Mouse (Mus musculus) neural tube, embryonic 12.5 days (tissue): Measurements from ENCODE around the gene Sema4g. TPM values are rescaled to one million over a fixed set of nuclear protein-coding genes. Genes with fewer than 3 reads are reported as not detected.
A peak's percentile ranks its signal among the peaks of the same experiment; 100 is the strongest.
"Not testable (repeated sequence)": the region's sequence is repeated elsewhere in the genome, so short reads cannot be mapped to it uniquely, and the experiment has no call there.

Experiments
- ATAC-seq: fragments of 200-750 bp; cut with Nextera tagmentation; 2 replicates; pipeline ENCODE4 v1.8.0; 2017; ENCODE audit warnings: low read depth, mild to moderate bottlenecking, moderate TSS enrichment, moderate library complexity; ENCODE audit not compliant: low FRiP score
- H3K27ac ChIP-seq: fragments of 300-500 bp; sonication (generic); 2 replicates; pipeline ENCODE4 v1.5.1; 2016
- H3K27me3 ChIP-seq: fragments of 300-500 bp; sonication (generic); replicated peaks from 2 replicates; pipeline ENCODE4 v1.6.1; 2016; ENCODE audit warnings: mild to moderate bottlenecking
- H3K36me3 ChIP-seq: fragments of 300-500 bp; sonication (generic); 2 replicates; pipeline ENCODE4 v1.6.1; 2016; ENCODE audit warnings: mild to moderate bottlenecking
- H3K4me1 ChIP-seq: fragments of 300-500 bp; sonication (generic); 2 replicates; pipeline ENCODE4 v1.6.1; 2016
- H3K4me2 ChIP-seq: fragments of 300-500 bp; sonication (generic); replicated peaks from 2 replicates; pipeline ENCODE4 v1.6.1; 2016; ENCODE audit warnings: mild to moderate bottlenecking
- H3K4me3 ChIP-seq: fragments of 300-500 bp; sonication (generic); 2 replicates; pipeline ENCODE4 v1.5.1; 2016
- H3K9ac ChIP-seq: fragments of 300-500 bp; sonication (generic); 2 replicates; pipeline ENCODE4 v1.6.1; 2016; ENCODE audit warnings: mild to moderate bottlenecking
- H3K9me3 ChIP-seq: fragments of 300-500 bp; sonication (generic); 2 replicates; pipeline ENCODE4 v1.6.1; 2016; ENCODE audit warnings: mild to moderate bottlenecking
- WGBS: fragments of 180-500 bp; shearing (Covaris S2); methylation state at CpG from one replicate; pipeline ENCODE4 v1.1.7; 2016; 5-methylcytosine and 5-hydroxymethylcytosine counted together
- polyA plus RNA-seq: library from polyadenylated mRNA; unstranded; fragments of >200 nt; fragmentation: Nextera tagmentation; extraction: Ambion mirVana; gene quantifications from 2 replicates; pipeline ENCODE4 v1.2.1, GENCODE M21; 2016

The Sema4g gene
- polyA plus RNA-seq, 1 experiment from 2014 or later = 10.8 TPM

GRCm38 (mm10) chr19:45028746-45029145 lies 39.8 kb downstream of the Sema4g start:
- Histone ChIP-seq H3K4me2 (no peak overlapping the region), H3K27ac (no peak overlapping the region), H3K4me1 (peaks cover 28% of the 10 kb centered on the region), H3K36me3 (peaks cover 41% of the 10 kb centered on the region), H3K9ac (no peak overlapping the region), H3K9me3 (no peaks in the 10 kb centered on the region), H3K4me3 (no peak overlapping the region), H3K27me3 (no peaks in the 10 kb centered on the region)
- 66% methylated on average over 19 of the region's 19 CpGs for WGBS
- no peak for ATAC-seq

- Histone ChIP-seq H3K36me3 (peaks cover 35% of the 10 kb centered on the region), H3K9ac (no peak overlapping the region), H3K4me2 (no peak overlapping the region), H3K27ac (no peak overlapping the region), H3K4me3 (no peak overlapping the region), H3K9me3 (no peaks in the 10 kb centered on the region), H3K27me3 (no peaks in the 10 kb centered on the region), H3K4me1 (peaks cover 28% of the 10 kb centered on the region)
- ATAC-seq = no peak
- 60% methylated on average over 9 of the region's 9 CpGs for WGBS
Measured at GRCm38 (mm10) chr19:45029571-45029970, 40.7 kb downstream of the Sema4g start.

DNA sequence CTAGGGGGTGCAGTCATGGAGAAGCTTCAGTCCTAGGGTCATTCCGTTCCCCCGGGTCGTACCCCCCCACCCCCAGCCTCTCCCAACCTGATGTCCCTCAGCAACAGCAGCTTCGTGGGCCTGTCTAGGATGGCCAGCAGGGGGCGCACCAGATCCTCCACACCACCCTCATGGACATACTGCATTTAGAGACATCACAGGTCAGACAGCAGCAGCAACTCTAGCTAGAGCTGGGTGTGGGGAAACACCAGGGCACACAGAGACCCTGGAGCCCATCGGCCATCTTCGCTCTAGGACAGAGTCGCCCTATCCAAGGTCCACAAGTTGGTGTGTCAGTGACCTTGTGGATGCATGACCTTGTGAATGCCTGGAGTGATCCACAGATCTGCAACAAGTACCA lies 41.2 kb downstream of the Sema4g start:
- WGBS = 34% methylated on average over 8 of the region's 8 CpGs
- Histone ChIP-seq H3K4me2 (no peak overlapping the region), H3K9me3 (no peaks in the 10 kb centered on the region), H3K4me3 (no peak overlapping the region), H3K27me3 (no peaks in the 10 kb centered on the region), H3K27ac (no peak overlapping the region), H3K9ac (no peak overlapping the region), H3K36me3 (peaks cover 31% of the 10 kb centered on the region), H3K4me1 (peaks cover 28% of the 10 kb centered on the region)
- 0 out of 2 replicates have a peak, but pooled peaks have one; percentile 10 for ATAC-seq

DNA sequence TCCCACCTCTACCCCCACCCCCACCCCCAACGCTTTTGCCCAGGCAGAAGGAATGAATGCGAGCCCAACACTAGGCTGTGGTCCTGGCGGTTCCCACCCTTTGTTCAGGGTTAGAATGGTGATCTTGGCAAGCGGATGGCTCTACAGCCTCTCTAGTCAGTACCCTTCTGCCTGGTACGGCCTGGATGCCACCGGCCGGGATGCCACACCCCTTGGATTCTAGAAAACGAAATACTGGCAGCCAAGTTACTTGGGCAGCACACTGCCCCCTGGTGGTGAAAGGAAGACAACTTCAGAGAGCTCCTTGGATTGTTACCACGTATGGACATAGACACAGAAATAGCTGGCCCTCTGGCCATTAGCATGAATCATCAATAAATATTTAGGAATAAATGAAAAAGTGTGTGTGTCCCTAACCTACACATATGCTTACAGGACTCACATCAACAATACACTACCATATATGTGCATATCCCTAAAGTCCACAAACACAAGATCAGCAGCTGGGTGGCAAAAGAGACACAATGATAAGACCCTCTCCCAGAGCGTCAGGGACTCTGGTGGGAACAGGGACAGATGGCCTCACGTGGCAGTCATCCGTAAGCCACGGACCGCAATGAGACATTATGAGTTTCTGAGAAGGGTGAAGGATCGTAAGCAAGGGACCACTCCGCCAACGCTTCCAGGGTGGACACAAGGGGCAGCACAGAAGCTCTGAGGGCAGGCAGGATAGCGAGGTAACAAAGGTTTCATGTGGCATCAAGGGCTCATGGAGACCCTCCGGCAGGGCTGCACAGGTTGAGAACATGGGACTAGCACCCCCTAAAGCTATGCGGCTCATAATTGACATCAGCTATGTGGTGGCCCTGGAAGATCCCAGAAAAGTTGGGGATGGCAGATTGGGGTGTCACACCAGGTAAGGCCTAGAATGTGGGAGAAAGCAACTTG lies 42.1 kb downstream of the Sema4g start:
- peaks cover 22% of the 10 kb centered on the region for H3K36me3 ChIP-seq
- H3K9ac ChIP-seq = no peak overlapping the region
- H3K4me3 ChIP-seq = no peak overlapping the region
- no peak overlapping the region for H3K27ac ChIP-seq
- 0 out of 2 replicates have a peak, but pooled peaks cover 3% of the 10 kb centered on the region for H3K27me3 ChIP-seq
- H3K4me2 ChIP-seq = peak overlapping the region; percentile 36
- H3K4me1 ChIP-seq = peaks cover 28% of the 10 kb centered on the region
- 41% methylated on average over 20 of the region's 20 CpGs for WGBS
- peak; percentile 34; the same call in 1 of the 2 replicates for ATAC-seq
- H3K9me3 ChIP-seq = no peaks in the 10 kb centered on the region

GRCm38 (mm10) chr19:45031780-45032179 lies 42.9 kb downstream of the Sema4g start:
- H3K9ac ChIP-seq = no peak overlapping the region
- H3K36me3 ChIP-seq = peaks cover 15% of the 10 kb centered on the region
- H3K27me3 ChIP-seq = 0 out of 2 replicates have a peak, but pooled peaks cover 3% of the 10 kb centered on the region
- H3K4me1 ChIP-seq = peaks cover 28% of the 10 kb centered on the region
- ATAC-seq = peak; percentile 35; the same call in 1 of the 2 replicates
- no peak overlapping the region for H3K4me2 ChIP-seq
- 21% methylated on average over 4 of the region's 4 CpGs for whole genome bisulfite sequencing
- no peak overlapping the region for H3K27ac ChIP-seq
- no peaks in the 10 kb centered on the region for H3K9me3 ChIP-seq
- no peak overlapping the region for H3K4me3 ChIP-seq

GRCm38 (mm10) chr19:45032570-45033332 lies 43.9 kb downstream of the Sema4g start:
- H3K36me3 ChIP-seq = peaks cover 6% of the 10 kb centered on the region
- no peak overlapping the region for H3K9ac ChIP-seq
- ATAC-seq = no peak
- no peaks in the 10 kb centered on the region for H3K9me3 ChIP-seq
- peaks cover 24% of the 10 kb centered on the region for H3K4me1 ChIP-seq
- no peak overlapping the region for H3K27ac ChIP-seq
- H3K27me3 ChIP-seq = 0 out of 2 replicates have a peak, but pooled peaks cover 3% of the 10 kb centered on the region
- WGBS = 48% methylated on average over 17 of the region's 17 CpGs
- H3K4me3 ChIP-seq = no peak overlapping the region
- H3K4me2 ChIP-seq = no peak overlapping the region

DNA sequence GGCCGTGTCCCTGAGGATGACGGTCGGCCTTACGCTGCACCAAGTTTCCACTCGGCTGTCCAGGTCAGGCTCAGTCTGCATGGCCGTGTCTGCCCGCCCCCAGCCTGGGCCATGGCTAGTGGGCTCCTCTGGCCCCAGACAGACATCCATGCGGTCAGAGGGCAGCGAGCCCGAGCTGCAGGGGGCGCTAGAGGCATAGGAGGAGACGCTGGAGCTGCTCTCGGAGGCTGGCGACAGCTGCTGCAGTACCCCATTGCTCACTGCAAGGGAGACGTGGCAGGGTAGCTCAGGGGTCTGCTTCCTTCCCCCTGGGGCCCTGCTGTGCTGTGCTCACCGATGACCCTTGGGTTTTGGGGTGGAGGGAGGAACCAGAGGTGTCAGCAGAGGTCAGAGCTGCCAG lies 48.0 kb downstream of the Sema4g start:
- Histone ChIP-seq H3K4me1 (peaks cover 20% of the 10 kb centered on the region; the same call in 1 of the 2 replicates), H3K36me3 (no peaks in the 10 kb centered on the region), H3K27ac (no peak overlapping the region), H3K4me3 (no peak overlapping the region), H3K4me2 (no peak overlapping the region), H3K9me3 (no peaks in the 10 kb centered on the region), H3K27me3 (peaks cover 18% of the 10 kb centered on the region), H3K9ac (no peak overlapping the region)
- 28% methylated on average over 16 of the region's 16 CpGs for WGBS
- ATAC-seq = no peak

DNA sequence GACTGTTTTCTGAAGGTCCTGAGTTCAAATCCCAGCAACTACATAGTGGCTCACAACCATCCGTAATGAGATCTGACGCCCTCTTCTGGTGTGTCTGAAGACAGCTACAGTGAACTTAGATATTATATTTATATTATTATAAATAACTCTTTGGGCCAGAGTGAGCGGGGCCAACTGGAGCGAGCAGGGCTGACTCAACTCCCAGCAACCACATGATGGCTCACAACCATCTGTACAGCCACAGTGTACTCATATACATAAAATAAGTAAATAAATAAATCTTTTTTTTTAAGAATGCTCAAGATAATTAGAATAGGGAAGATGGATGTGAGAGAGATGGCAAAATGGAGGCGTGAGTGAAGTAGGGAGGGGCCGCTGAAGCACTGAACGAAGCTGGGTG lies 49.3 kb downstream of the Sema4g start:
- H3K4me2 ChIP-seq, H3K4me1 ChIP-seq, H3K9ac ChIP-seq, ATAC-seq, H3K4me3 ChIP-seq, H3K27ac ChIP-seq, H3K9me3 ChIP-seq, H3K36me3 ChIP-seq: not testable (repeated sequence)
- 92% methylated on average over 7 of the region's 7 CpGs for WGBS
- peaks cover 18% of the 10 kb centered on the region for H3K27me3 ChIP-seq

DNA sequence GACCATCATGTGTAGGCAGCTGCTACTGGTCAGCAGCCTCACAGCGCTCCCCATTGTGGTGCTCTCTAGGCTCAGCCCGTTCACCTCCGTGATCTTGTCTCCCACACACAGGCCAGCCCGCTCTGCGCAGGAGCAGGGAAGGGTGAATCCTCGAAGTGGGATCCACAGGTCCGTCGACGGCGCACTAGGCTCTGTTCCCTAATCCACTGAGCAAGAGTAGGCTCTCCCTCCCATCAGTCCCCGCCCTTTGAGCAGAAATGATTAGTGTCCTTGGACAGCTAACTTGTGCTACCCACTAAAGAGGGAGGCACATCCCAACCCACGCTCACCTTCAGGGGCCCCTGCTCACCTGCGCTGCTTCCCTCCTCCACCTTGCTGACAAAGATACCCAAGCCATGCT lies 51.3 kb downstream of the Sema4g start:
- Histone ChIP-seq H3K9me3 (no peaks in the 10 kb centered on the region), H3K36me3 (no peaks in the 10 kb centered on the region), H3K4me1 (0 out of 2 replicates have a peak, but pooled peaks cover 8% of the 10 kb centered on the region), H3K4me3 (no peak overlapping the region), H3K4me2 (no peak overlapping the region), H3K27ac (no peak overlapping the region), H3K9ac (no peak overlapping the region), H3K27me3 (peaks cover 25% of the 10 kb centered on the region)
- no peak for ATAC-seq
- 57% methylated on average over 13 of the region's 13 CpGs for WGBS

GRCm38 (mm10) chr19:45044389-45044927 lies 55.6 kb downstream of the Sema4g start:
- H3K4me3 ChIP-seq = no peak overlapping the region
- no peaks in the 10 kb centered on the region for H3K9me3 ChIP-seq
- 60% methylated on average over 11 of the region's 11 CpGs for WGBS
- ATAC-seq = no peak
- no peak overlapping the region for H3K4me2 ChIP-seq
- no peak overlapping the region for H3K27ac ChIP-seq
- no peaks in the 10 kb centered on the region for H3K36me3 ChIP-seq
- peaks cover 33% of the 10 kb centered on the region for H3K4me1 ChIP-seq
- H3K9ac ChIP-seq = no peak overlapping the region
- H3K27me3 ChIP-seq = peaks cover 35% of the 10 kb centered on the region

DNA sequence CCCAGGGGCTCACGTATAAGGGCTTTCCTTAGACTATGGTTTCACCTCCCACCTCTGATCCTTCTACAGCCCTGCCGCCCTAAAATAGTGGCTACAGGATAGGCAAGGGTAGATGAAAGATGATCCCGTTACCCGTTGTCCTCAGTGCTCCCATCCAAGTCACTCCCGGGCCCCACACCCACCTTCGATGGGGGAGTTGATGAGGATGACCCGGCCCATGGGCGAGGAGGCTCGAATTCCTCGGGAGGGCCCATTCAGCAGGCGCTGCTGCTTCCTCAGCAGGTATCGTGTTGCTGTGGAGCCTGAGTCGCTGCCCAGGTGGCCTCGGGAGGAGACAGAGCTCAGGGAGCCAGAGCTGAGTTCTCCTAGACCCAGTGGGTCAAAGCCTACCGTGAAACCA lies 56.3 kb downstream of the Sema4g start:
- Histone ChIP-seq H3K9ac (no peak overlapping the region), H3K4me3 (no peak overlapping the region), H3K4me2 (no peak overlapping the region), H3K36me3 (no peaks in the 10 kb centered on the region), H3K9me3 (no peaks in the 10 kb centered on the region), H3K4me1 (peaks cover 32% of the 10 kb centered on the region), H3K27me3 (peaks cover 27% of the 10 kb centered on the region), H3K27ac (no peak overlapping the region)
- WGBS = 48% methylated on average over 15 of the region's 15 CpGs
- no peak for ATAC-seq

DNA sequence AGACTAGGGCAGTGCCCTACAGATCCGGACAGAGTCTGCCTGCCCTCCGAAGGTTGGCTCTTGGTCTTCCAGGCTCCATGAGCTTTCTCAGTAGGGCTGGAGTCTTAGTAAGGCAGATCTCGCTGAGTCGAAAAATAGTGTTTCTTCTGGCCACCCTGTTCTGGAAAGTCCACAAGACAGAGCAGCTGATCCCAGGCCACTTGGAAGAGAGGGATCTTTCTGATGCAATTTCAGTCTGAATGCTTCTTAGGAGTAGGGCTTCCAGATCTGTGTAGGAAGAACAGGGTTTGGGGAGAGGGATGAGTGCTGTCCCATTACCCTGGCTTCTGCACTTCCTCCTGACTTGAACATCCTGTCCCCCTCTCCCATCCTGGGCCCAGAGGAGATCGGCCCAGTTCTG lies 56.8 kb downstream of the Sema4g start, which contains the start of gene Pdzd7:
TSS of gene Pdzd7 (minus strand) at position 67 of the 400 bp plus-strand sequence.
- Histone ChIP-seq H3K9me3 (no peaks in the 10 kb centered on the region), H3K36me3 (peaks cover 1% of the 10 kb centered on the region; the same call in 1 of the 2 replicates), H3K9ac (peak within 1 kb of the TSS; percentile 69; the same call in 1 of the 2 replicates), H3K4me2 (peak within 1 kb of the TSS; percentile 65), H3K27ac (no peak within 1 kb of the TSS), H3K27me3 (peaks cover 24% of the 10 kb centered on the region), H3K4me1 (peaks cover 29% of the 10 kb centered on the region), H3K4me3 (peak within 1 kb of the TSS; percentile 51)
- 86% methylated on average over 5 of the region's 5 CpGs for WGBS
- ATAC-seq = no peak
